In the genomic region with DNA sequence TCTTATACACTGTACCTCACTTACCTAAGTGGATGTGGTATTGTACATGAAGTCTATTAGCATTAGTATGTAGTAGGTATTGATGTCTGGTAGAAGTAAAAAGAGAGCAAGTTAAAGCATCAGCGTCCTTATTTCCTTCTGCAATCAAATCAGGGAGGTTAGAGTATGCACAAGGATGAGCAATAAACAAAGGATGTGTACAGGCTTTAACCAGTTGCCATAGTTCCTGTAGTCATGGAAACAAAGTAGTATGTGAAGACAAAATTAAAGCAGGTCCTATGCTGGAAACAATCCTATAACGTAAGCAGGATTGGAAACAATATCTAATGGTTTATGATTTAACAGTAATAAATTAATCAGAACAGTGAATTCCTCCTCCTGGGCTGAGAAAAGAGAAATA, we compare ENCODE assay signal across 27 mouse cellular contexts.
A peak's percentile ranks its signal among the peaks of the same experiment; 100 is the strongest.
DNase-seq lines count a peak whose midpoint lies in the region; ATAC-seq lines count a peak whose summit lies in the region.
"Had no signal": no experiment of that assay in that cellular context is flagged by ENCODE, and none has a peak within 500 bp of the region (broad histone marks: within the 10 kb centered on the region; RNA-seq: fewer than 3 reads in every experiment).

No protein-coding gene starts in this region.

- WGBS in forebrain, embryonic 14.5 days: 45% methylated on average over 2 of the region's 2 CpGs
- 80% methylated on average over 2 of the region's 2 CpGs for WGBS in forebrain, embryonic 10.5 days
- 28% methylated on average over 2 of the region's 2 CpGs for WGBS in hindbrain, embryonic 15.5 days
- 49% methylated on average over 2 of the region's 2 CpGs for WGBS in hindbrain, embryonic 14.5 days
- 38% methylated on average over 2 of the region's 2 CpGs for WGBS in midbrain, embryonic 16.5 days
- 54% methylated on average over 2 of the region's 2 CpGs for WGBS in midbrain, embryonic 11.5 days

- peak; percentile 37; the same call in 1 of the 2 replicates for ATAC-seq in forebrain, embryonic 14.5 days
- peak; percentile 66; the same call in 1 of the 2 replicates for ATAC-seq in hindbrain, embryonic 15.5 days (ENCODE audit: low FRiP score, low read depth)
- no peak for ATAC-seq in hindbrain, embryonic 14.5 days (ENCODE audit: low FRiP score)
- ATAC-seq in midbrain, embryonic 16.5 days: peak; percentile 82
- no peak for ATAC-seq in midbrain, embryonic 11.5 days (ENCODE audit: low FRiP score)

- peak; percentile 57 for DNase-seq in forebrain, embryonic 14.5 days (ENCODE audit: low spot score)
- DNase-seq in forebrain, embryonic 10.5 days (ENCODE audit: extremely low spot score, low spot score): no peak
- DNase-seq in hindbrain, embryonic 14.5 days (ENCODE audit: low spot score): no peak
- no peak for DNase-seq in midbrain, embryonic 11.5 days (ENCODE audit: low spot score, missing footprints)
- DNase-seq in telencephalon, adult 2 months (ENCODE audit: low read depth, low spot score): peak; percentile 13
- DNase-seq in heart, postnatal 4 days: no peak
- DNase-seq: adrenal gland, postnatal 14 days; cerebellum, adult 2 months; cerebellum, postnatal 36 days; gastrocnemius, adult 2 months; gastrocnemius, postnatal 36 days; heart, adult 18-20 months; heart, postnatal 36 days; kidney, adult 18-20 months; kidney, postnatal 25 days had no signal

- no peak overlapping the region for H3K4me2 ChIP-seq in forebrain, embryonic 14.5 days (ENCODE audit: low read length)
- H3K4me2 ChIP-seq in hindbrain, embryonic 15.5 days: no peak overlapping the region
- H3K4me2 ChIP-seq in hindbrain, embryonic 14.5 days (replicated peaks): no peak overlapping the region
- no peak overlapping the region for H3K4me2 ChIP-seq in midbrain, embryonic 16.5 days (ENCODE audit: low read length)
- no peak overlapping the region for H3K4me2 ChIP-seq in midbrain, embryonic 11.5 days
- H3K4me2 ChIP-seq: heart, embryonic 11.5 days; kidney, embryonic 15.5 days; limb, embryonic 12.5 days; liver, embryonic 15.5 days; lung, embryonic 15.5 days; midbrain, embryonic 12.5 days; neural tube, embryonic 13.5 days had no signal

- H3K36me3 ChIP-seq in forebrain, embryonic 14.5 days (ENCODE audit: control insufficient read depth, insufficient read depth, low read length): no peaks in the 10 kb centered on the region
- no peaks in the 10 kb centered on the region for H3K36me3 ChIP-seq in forebrain, embryonic 10.5 days (replicated peaks)
- H3K36me3 ChIP-seq in hindbrain, embryonic 15.5 days: no peaks in the 10 kb centered on the region
- H3K36me3 ChIP-seq in hindbrain, embryonic 14.5 days (replicated peaks; ENCODE audit: control insufficient read depth, insufficient read depth): no peaks in the 10 kb centered on the region
- H3K36me3 ChIP-seq in midbrain, embryonic 16.5 days (ENCODE audit: control insufficient read depth, insufficient read depth, low read length): no peaks in the 10 kb centered on the region
- H3K36me3 ChIP-seq in midbrain, embryonic 11.5 days (ENCODE audit: control insufficient read depth, insufficient read depth, low read length): no peaks in the 10 kb centered on the region
- H3K36me3 ChIP-seq: kidney, embryonic 15.5 days; limb, embryonic 12.5 days; liver, embryonic 15.5 days; lung, embryonic 15.5 days; midbrain, embryonic 12.5 days; neural tube, embryonic 13.5 days had no signal

- H3K4me3 ChIP-seq in forebrain, embryonic 14.5 days (ENCODE audit: low read depth, low read length): no peak overlapping the region
- no peak overlapping the region for H3K4me3 ChIP-seq in forebrain, embryonic 10.5 days
- no peak overlapping the region for H3K4me3 ChIP-seq in hindbrain, embryonic 15.5 days
- H3K4me3 ChIP-seq in hindbrain, embryonic 14.5 days (replicated peaks; ENCODE audit: low read length): no peak overlapping the region
- no peak overlapping the region for H3K4me3 ChIP-seq in midbrain, embryonic 16.5 days (ENCODE audit: low read depth, low read length)
- H3K4me3 ChIP-seq in midbrain, embryonic 11.5 days (ENCODE audit: low read depth, low read length): no peak overlapping the region
- H3K4me3 ChIP-seq: gastrocnemius, adult 2 months; kidney, embryonic 15.5 days; left cerebral cortex, adult 2 months; limb, embryonic 12.5 days; liver, embryonic 15.5 days; lung, embryonic 15.5 days; midbrain, embryonic 12.5 days; myocyte; neural tube, embryonic 13.5 days had no signal

- H3K9ac ChIP-seq in forebrain, embryonic 14.5 days (ENCODE audit: low read length): no peak overlapping the region
- no peak overlapping the region for H3K9ac ChIP-seq in hindbrain, embryonic 15.5 days
- no peak overlapping the region for H3K9ac ChIP-seq in hindbrain, embryonic 14.5 days
- no peak overlapping the region for H3K9ac ChIP-seq in midbrain, embryonic 16.5 days (ENCODE audit: low read depth, low read length)
- no peak overlapping the region for H3K9ac ChIP-seq in midbrain, embryonic 11.5 days (ENCODE audit: low read length)
- H3K9ac ChIP-seq: kidney, embryonic 15.5 days; limb, embryonic 12.5 days; liver, embryonic 15.5 days; lung, embryonic 15.5 days; midbrain, embryonic 12.5 days; neural tube, embryonic 13.5 days had no signal

- H3K4me1 ChIP-seq in forebrain, embryonic 14.5 days (ENCODE audit: control insufficient read depth, insufficient read depth, low read length): no peaks in the 10 kb centered on the region
- H3K4me1 ChIP-seq in forebrain, embryonic 10.5 days: no peaks in the 10 kb centered on the region
- H3K4me1 ChIP-seq in hindbrain, embryonic 15.5 days (replicated peaks): no peaks in the 10 kb centered on the region
- H3K4me1 ChIP-seq in hindbrain, embryonic 14.5 days (replicated peaks; ENCODE audit: control insufficient read depth, insufficient read depth, low read length): 0 out of 2 replicates have a peak, but pooled peaks cover 4% of the 10 kb centered on the region
- H3K4me1 ChIP-seq in midbrain, embryonic 16.5 days (ENCODE audit: control insufficient read depth, insufficient read depth, low read length): no peaks in the 10 kb centered on the region
- no peaks in the 10 kb centered on the region for H3K4me1 ChIP-seq in midbrain, embryonic 11.5 days (ENCODE audit: control insufficient read depth, insufficient read depth, low read length)
- H3K4me1 ChIP-seq: kidney, embryonic 15.5 days; limb, embryonic 12.5 days; liver, embryonic 15.5 days; lung, embryonic 15.5 days; midbrain, embryonic 12.5 days; neural tube, embryonic 13.5 days had no signal

- no peaks in the 10 kb centered on the region for H3K27me3 ChIP-seq in forebrain, embryonic 14.5 days (replicated peaks; ENCODE audit: control insufficient read depth, insufficient read depth, low read length)
- no peaks in the 10 kb centered on the region for H3K27me3 ChIP-seq in forebrain, embryonic 10.5 days (ENCODE audit: poor library complexity, severe bottlenecking)
- no peaks in the 10 kb centered on the region for H3K27me3 ChIP-seq in hindbrain, embryonic 15.5 days
- no peaks in the 10 kb centered on the region for H3K27me3 ChIP-seq in hindbrain, embryonic 14.5 days (ENCODE audit: control insufficient read depth, insufficient read depth, low read length)
- no peaks in the 10 kb centered on the region for H3K27me3 ChIP-seq in midbrain, embryonic 16.5 days (ENCODE audit: control insufficient read depth, insufficient read depth, low read depth, low read length)
- H3K27me3 ChIP-seq in midbrain, embryonic 11.5 days (ENCODE audit: control insufficient read depth, insufficient read depth, low read length): no peaks in the 10 kb centered on the region
- H3K27me3 ChIP-seq: CH12.LX; kidney, embryonic 15.5 days; limb, embryonic 12.5 days; liver, embryonic 15.5 days; lung, embryonic 15.5 days; midbrain, embryonic 12.5 days; neural tube, embryonic 13.5 days had no signal

- H3K27ac ChIP-seq in forebrain, embryonic 14.5 days (ENCODE audit: low read depth, low read length): no peak overlapping the region
- H3K27ac ChIP-seq in forebrain, embryonic 10.5 days: no peak overlapping the region
- H3K27ac ChIP-seq in hindbrain, embryonic 15.5 days (replicated peaks): no peak overlapping the region
- no peak overlapping the region for H3K27ac ChIP-seq in hindbrain, embryonic 14.5 days
- 0 out of 2 replicates have a peak overlapping the region, but pooled peaks have one; percentile 38 for H3K27ac ChIP-seq in midbrain, embryonic 16.5 days (ENCODE audit: low read length)
- H3K27ac ChIP-seq in midbrain, embryonic 11.5 days (ENCODE audit: low read depth, low read length): no peak overlapping the region
- H3K27ac ChIP-seq: gastrocnemius, adult 2 months; kidney, embryonic 15.5 days; left cerebral cortex, adult 2 months; limb, embryonic 12.5 days; liver, embryonic 15.5 days; lung, embryonic 15.5 days; midbrain, embryonic 12.5 days; neural tube, embryonic 13.5 days had no signal

- H3K9me3 ChIP-seq in forebrain, embryonic 14.5 days (replicated peaks; ENCODE audit: control insufficient read depth, low read length): no peaks in the 10 kb centered on the region
- no peaks in the 10 kb centered on the region for H3K9me3 ChIP-seq in forebrain, embryonic 10.5 days
- no peaks in the 10 kb centered on the region for H3K9me3 ChIP-seq in hindbrain, embryonic 15.5 days
- H3K9me3 ChIP-seq in hindbrain, embryonic 14.5 days (ENCODE audit: control insufficient read depth, low read length): no peaks in the 10 kb centered on the region
- H3K9me3 ChIP-seq in midbrain, embryonic 16.5 days (replicated peaks; ENCODE audit: control insufficient read depth, low read length, poor library complexity, severe bottlenecking): no peaks in the 10 kb centered on the region
- no peaks in the 10 kb centered on the region for H3K9me3 ChIP-seq in midbrain, embryonic 11.5 days (ENCODE audit: control insufficient read depth, low read length)
- H3K9me3 ChIP-seq: kidney, embryonic 15.5 days; limb, embryonic 12.5 days; liver, embryonic 15.5 days; lung, embryonic 15.5 days; midbrain, embryonic 12.5 days; neural tube, embryonic 13.5 days had no signal

Comparison
In these comparisons a context has a peak if more than half of its experiments do, and no peak if none do; other contexts are left out.
1. ATAC-seq: peak in forebrain, embryonic 14.5 days (single experiment), hindbrain, embryonic 15.5 days (single experiment) and midbrain, embryonic 16.5 days (single experiment); none in hindbrain, embryonic 14.5 days (single experiment) and midbrain, embryonic 11.5 days (single experiment).
2. DNase-seq: peak in forebrain, embryonic 14.5 days (single experiment) and telencephalon, adult 2 months (single experiment); none in forebrain, embryonic 10.5 days (single experiment), hindbrain, embryonic 14.5 days (single experiment), midbrain, embryonic 11.5 days (single experiment) and heart, postnatal 4 days (single experiment).